Mouse (Mus musculus) neural tube, embryonic 12.5 days (tissue): ENCODE data around the gene Vmn1r180. TPM values are rescaled to one million over a fixed set of nuclear protein-coding genes. Genes with fewer than 3 reads are reported as not detected.
"Not testable (repeated sequence)": the region's sequence is repeated elsewhere in the genome, so short reads cannot be mapped to it uniquely, and the experiment has no call there.

ENCODE experiments used
- ATAC-seq: fragments of 200-750 bp; cut with Nextera tagmentation; 2 replicates; pipeline ENCODE4 v1.8.0; 2017; ENCODE audit warnings: low read depth, mild to moderate bottlenecking, moderate TSS enrichment, moderate library complexity; ENCODE audit not compliant: low FRiP score
- H3K27ac ChIP-seq: fragments of 300-500 bp; sonication (generic); 2 replicates; pipeline ENCODE4 v1.5.1; 2016
- H3K27me3 ChIP-seq: fragments of 300-500 bp; sonication (generic); replicated peaks from 2 replicates; pipeline ENCODE4 v1.6.1; 2016; ENCODE audit warnings: mild to moderate bottlenecking
- H3K36me3 ChIP-seq: fragments of 300-500 bp; sonication (generic); 2 replicates; pipeline ENCODE4 v1.6.1; 2016; ENCODE audit warnings: mild to moderate bottlenecking
- H3K4me1 ChIP-seq: fragments of 300-500 bp; sonication (generic); 2 replicates; pipeline ENCODE4 v1.6.1; 2016
- H3K4me2 ChIP-seq: fragments of 300-500 bp; sonication (generic); replicated peaks from 2 replicates; pipeline ENCODE4 v1.6.1; 2016; ENCODE audit warnings: mild to moderate bottlenecking
- H3K4me3 ChIP-seq: fragments of 300-500 bp; sonication (generic); 2 replicates; pipeline ENCODE4 v1.5.1; 2016
- H3K9ac ChIP-seq: fragments of 300-500 bp; sonication (generic); 2 replicates; pipeline ENCODE4 v1.6.1; 2016; ENCODE audit warnings: mild to moderate bottlenecking
- H3K9me3 ChIP-seq: fragments of 300-500 bp; sonication (generic); 2 replicates; pipeline ENCODE4 v1.6.1; 2016; ENCODE audit warnings: mild to moderate bottlenecking
- WGBS: fragments of 180-500 bp; shearing (Covaris S2); methylation state at CpG from one replicate; pipeline ENCODE4 v1.1.7; 2016; 5-methylcytosine and 5-hydroxymethylcytosine counted together
- polyA plus RNA-seq: library from polyadenylated mRNA; unstranded; fragments of >200 nt; fragmentation: Nextera tagmentation; extraction: Ambion mirVana; gene quantifications from 2 replicates; pipeline ENCODE4 v1.2.1, GENCODE M21; 2016

The Vmn1r180 gene
- not detected in 2 replicates for polyA plus RNA-seq

DNA sequence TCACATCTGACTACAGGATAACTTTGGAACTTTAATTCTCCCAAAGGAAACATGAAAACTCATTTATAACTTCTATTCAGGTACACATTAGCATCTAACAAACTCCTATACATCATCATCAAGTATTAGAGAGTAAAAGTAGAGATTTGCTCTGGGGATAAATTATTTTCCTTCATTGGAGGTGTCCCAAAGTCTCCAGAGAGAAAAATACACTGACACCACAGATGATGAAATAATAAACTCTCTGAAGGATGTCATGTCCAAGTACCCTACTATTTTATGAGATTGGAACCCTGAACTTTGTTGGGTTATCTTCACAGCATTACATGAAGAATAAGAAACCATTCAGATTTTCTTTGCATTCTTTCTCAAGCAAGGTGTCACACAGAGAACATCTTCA is at the start of gene Vmn1r180:
TSS of gene Vmn1r180 (plus strand) at position 301 of the 400 bp plus-strand sequence.
- peaks cover 11% of the 10 kb centered on the region; the same call in 1 of the 2 replicates for H3K9me3 ChIP-seq
- no peak within 1 kb of the TSS for H3K4me3 ChIP-seq
- H3K27me3 ChIP-seq, result no peaks in the 10 kb centered on the region
- no peaks in the 10 kb centered on the region for H3K4me1 ChIP-seq
- no peak within 1 kb of the TSS for H3K9ac ChIP-seq
- no peak within 1 kb of the TSS for H3K4me2 ChIP-seq
- H3K27ac ChIP-seq, result no peak within 1 kb of the TSS
- no peaks in the 10 kb centered on the region for H3K36me3 ChIP-seq
- ATAC-seq, result no peak

DNA sequence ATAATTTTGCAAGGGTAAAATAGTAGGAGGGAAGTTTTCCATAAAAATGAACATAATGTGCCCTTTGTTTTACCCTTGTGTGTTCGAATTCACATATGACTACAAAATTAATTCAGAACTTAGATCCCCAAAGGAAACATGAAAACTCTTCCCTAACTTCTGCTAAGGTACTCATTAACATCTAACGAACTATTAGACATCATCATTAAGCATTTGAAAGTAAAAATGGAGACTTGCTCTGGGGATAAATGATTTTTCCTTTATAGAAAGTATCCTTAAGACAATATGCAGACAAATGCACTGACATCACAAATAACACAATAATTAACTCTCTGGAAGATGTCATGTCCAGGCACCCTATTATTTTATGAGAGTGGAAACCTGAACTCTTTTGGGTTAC is 23.8 kb upstream of the Vmn1r180 start, which contains the start of gene Vmn1r179:
TSS of gene Vmn1r179 (plus strand) at position 301 of the 400 bp plus-strand sequence.
- Histone ChIP-seq H3K9ac (no peak within 1 kb of the TSS), H3K27me3 (no peaks in the 10 kb centered on the region), H3K27ac (no peak within 1 kb of the TSS), H3K9me3 (peaks cover 3% of the 10 kb centered on the region; the same call in 1 of the 2 replicates), H3K4me3 (no peak within 1 kb of the TSS), H3K36me3 (no peaks in the 10 kb centered on the region), H3K4me1 (no peaks in the 10 kb centered on the region), H3K4me2 (no peak within 1 kb of the TSS)
- WGBS, result 57% methylated on average over 2 of the region's 2 CpGs
- no peak for ATAC-seq

DNA sequence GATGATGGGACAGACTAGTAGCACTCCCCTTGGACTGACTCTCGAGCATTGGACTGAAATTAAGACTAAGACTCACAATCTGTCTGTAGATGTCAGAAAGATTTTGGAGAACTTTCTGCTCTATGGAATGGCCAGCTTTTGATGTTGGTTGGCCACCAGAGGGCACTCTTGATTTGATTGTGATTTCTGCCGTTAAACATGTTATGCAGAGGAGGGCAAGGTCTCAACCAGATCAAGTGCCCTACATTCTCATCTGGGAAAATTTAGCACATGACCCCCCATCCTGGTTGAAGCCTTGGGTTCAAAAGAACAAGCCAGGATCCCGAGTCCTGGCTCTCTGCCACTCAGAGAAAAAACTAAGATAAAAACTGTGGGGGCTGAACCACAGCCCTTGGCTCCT is 17.6 kb downstream of the Vmn1r180 start:
- not testable (repeated sequence) for H3K4me3 ChIP-seq, H3K9ac ChIP-seq, H3K27ac ChIP-seq, H3K4me2 ChIP-seq, H3K4me1 ChIP-seq, ATAC-seq, H3K36me3 ChIP-seq, H3K27me3 ChIP-seq
- 61% methylated on average over 3 of the region's 3 CpGs for WGBS
- H3K9me3 ChIP-seq, result peaks cover 56% of the 10 kb centered on the region

DNA sequence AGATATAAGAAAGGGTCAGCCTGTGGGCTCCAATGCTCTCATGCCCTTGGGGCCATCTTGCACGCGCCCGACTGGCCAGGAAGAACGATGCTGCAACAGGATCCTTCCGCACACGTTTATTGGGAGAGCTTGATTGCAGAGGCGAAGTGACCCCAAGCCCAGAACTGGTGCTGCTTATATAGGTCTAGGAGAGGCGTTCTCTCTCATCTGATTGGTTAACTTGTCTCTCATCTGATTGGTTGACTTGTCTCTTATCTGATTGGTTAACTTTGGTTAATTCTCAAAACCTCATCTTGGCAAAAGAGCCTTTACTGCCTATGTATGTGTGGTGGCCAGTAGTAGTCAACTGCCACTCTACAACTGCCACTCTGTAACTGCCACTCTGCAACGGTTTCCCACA is 23.9 kb downstream of the Vmn1r180 start, which contains the start of gene Vmn1r181:
TSS of gene Vmn1r181 (plus strand) at position 301 of the 400 bp plus-strand sequence.
- not testable (repeated sequence) for H3K4me3 ChIP-seq, H3K27ac ChIP-seq, H3K4me1 ChIP-seq, H3K36me3 ChIP-seq, ATAC-seq, H3K9ac ChIP-seq, H3K4me2 ChIP-seq, H3K27me3 ChIP-seq
- H3K9me3 ChIP-seq, result peaks cover 45% of the 10 kb centered on the region
- WGBS, result 86% methylated on average over 9 of the region's 9 CpGs

DNA sequence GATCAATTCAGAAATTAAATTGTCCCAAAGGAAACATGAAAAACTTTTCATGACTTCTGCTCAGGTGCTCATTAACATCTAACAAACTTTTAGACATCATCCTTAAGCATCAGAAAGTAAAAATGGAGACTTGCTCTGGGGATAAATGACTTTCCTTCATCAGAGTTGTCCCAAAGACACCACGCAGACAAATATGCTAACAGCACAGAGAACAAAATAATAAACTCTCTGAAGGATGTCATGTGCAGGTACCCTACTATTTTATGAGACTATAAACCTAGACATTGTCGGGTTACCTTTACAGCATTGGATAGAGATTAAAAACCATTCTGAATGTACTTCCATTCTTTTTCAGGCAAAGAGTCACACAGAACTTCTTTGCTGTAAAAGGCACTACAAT is 51.0 kb downstream of the Vmn1r180 start, which contains the start of gene V1rd19:
TSS of gene V1rd19 (plus strand) at position 301 of the 400 bp plus-strand sequence.
- H3K4me1 ChIP-seq, result no peaks in the 10 kb centered on the region
- no peak for ATAC-seq
- WGBS, result 64% methylated on average over 2 of the region's 2 CpGs
- H3K36me3 ChIP-seq, result no peaks in the 10 kb centered on the region
- H3K4me3 ChIP-seq, result no peak within 1 kb of the TSS
- H3K9me3 ChIP-seq, result peaks cover 21% of the 10 kb centered on the region
- H3K4me2 ChIP-seq, result no peak within 1 kb of the TSS
- H3K27ac ChIP-seq, result no peak within 1 kb of the TSS
- H3K27me3 ChIP-seq, result no peaks in the 10 kb centered on the region
- no peak within 1 kb of the TSS for H3K9ac ChIP-seq

Other genes starting within 250 kb of the Vmn1r180 start
- gene Vmn1r173, start 249.9 kb upstream of the Vmn1r180 start, polyA plus RNA-seq, result not detected in 2 replicates
- not detected in 2 replicates for gene Vmn1r174, start 198.4 kb upstream of the Vmn1r180 start, polyA plus RNA-seq
- not detected in 2 replicates for gene Vmn1r175, start 140.0 kb upstream of the Vmn1r180 start, polyA plus RNA-seq
- not detected in 2 replicates for gene Vmn1r176, start 113.3 kb upstream of the Vmn1r180 start, polyA plus RNA-seq
- gene Vmn1r177, start 84.2 kb upstream of the Vmn1r180 start, polyA plus RNA-seq, result not detected in 2 replicates
- not detected in 2 replicates for gene Vmn1r178, start 58.6 kb upstream of the Vmn1r180 start, polyA plus RNA-seq
- not detected in 2 replicates for gene Vmn1r179, start 23.7 kb upstream of the Vmn1r180 start, polyA plus RNA-seq
- not detected in 2 replicates for gene Vmn1r181, start 24.0 kb downstream of the Vmn1r180 start, polyA plus RNA-seq
- not detected in 2 replicates for gene V1rd19, start 51.1 kb downstream of the Vmn1r180 start, polyA plus RNA-seq
- not detected in 2 replicates for gene Vmn1r183, start 102.6 kb downstream of the Vmn1r180 start, polyA plus RNA-seq
- 27.6 and 30.5 TPM in 2 replicates for gene Zfp180, start 131.3 kb downstream of the Vmn1r180 start, polyA plus RNA-seq
- 6.6 and 7.3 TPM in 2 replicates for gene Zfp112, start 161.7 kb downstream of the Vmn1r180 start, polyA plus RNA-seq
- gene Zfp235, start 183.5 kb downstream of the Vmn1r180 start, polyA plus RNA-seq, result 14.9 and 18.5 TPM in 2 replicates
- gene Zfp114, start 224.4 kb downstream of the Vmn1r180 start, polyA plus RNA-seq, result 4.9 and 6.1 TPM in 2 replicates